Mouse (Mus musculus) activated CD4-positive, CD25-positive, alpha-beta regulatory T cell (primary cell): ENCODE results near the gene Klhl31. TPM values are rescaled to one million over a fixed set of nuclear protein-coding genes. Genes with fewer than 3 reads are reported as not detected.

Experiments
- polyA plus RNA-seq, 2 experiments: library from polyadenylated mRNA; unstranded; fragments of 100-300 nt; shearing (Covaris generic); gene quantifications; one replicate each; pipeline ENCODE4 v1.2.1; 2017

Gene Klhl31
- polyA plus RNA-seq: under 1 TPM in 1 of 2 experiments, not detected in 1; 0.21 TPM

DNA sequence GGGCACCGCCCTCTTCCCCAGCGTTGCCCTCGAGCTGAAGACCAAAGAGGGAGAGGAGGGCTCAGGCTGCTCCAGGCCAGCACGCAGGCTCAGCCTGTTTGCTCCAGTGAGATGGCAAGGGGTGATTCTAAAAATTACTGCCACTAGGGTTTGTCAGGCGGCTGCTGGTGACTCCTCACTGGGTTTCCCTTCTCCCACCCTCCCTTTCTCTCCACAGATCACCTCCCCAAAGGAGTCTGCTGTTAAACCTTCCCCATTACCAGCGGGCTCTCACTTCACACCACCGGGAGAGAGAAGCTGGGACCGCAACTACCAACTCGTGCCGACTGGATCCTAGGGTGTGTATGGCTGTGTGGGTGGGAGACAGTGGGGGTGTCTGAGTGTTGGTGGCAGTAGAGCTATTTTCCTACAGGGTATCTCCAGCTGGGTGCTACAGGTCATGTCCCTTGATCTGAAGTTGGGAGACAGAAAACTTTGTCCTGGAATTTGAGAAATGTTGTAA lies at the start of gene Klhl31:
Gene Klhl31 (plus strand): TSS at position 51 of the 502 bp plus-strand sequence.

Other genes starting within 250 kb of the Klhl31 start
- 10 to 100 TPM in 1 of 2 experiments, 1 to 10 TPM in 1; 8.1 to 14.3 TPM for gene Lrrc1, start 91.6 kb upstream of the Klhl31 start, polyA plus RNA-seq
- gene Gclc, start 118.0 kb downstream of the Klhl31 start, polyA plus RNA-seq: 10 to 100 TPM; 40.5 to 45.2 TPM